Mouse (Mus musculus) heart, embryonic 16.5 days (tissue): ENCODE measurements around the gene Sh3gl1. TPM values are rescaled to one million over a fixed set of nuclear protein-coding genes. Genes with fewer than 3 reads are reported as not detected.
A peak's percentile ranks its signal among the peaks of the same experiment; 100 is the strongest.

ENCODE experiments used
- ATAC-seq: fragments of 200-750 bp; cut with Nextera tagmentation; replicated peaks from 2 replicates; pipeline ENCODE4 v1.8.0; 2017; ENCODE audit warnings: moderate number of reproducible peaks; ENCODE audit not compliant: insufficient read depth, low FRiP score; ENCODE audit errors: extremely low read depth
- H3K27ac ChIP-seq: fragments of 300-500 bp; sonication (generic); 2 replicates; pipeline ENCODE4 v1.5.1; 2014; ENCODE audit warnings: mild to moderate bottlenecking, low read length, control low read depth, moderate library complexity
- H3K27me3 ChIP-seq: fragments of 300-500 bp; sonication (generic); 2 replicates; pipeline ENCODE4 v1.6.1; 2014; ENCODE audit warnings: low read length, mixed read lengths; ENCODE audit not compliant: control insufficient read depth, insufficient read depth
- H3K36me3 ChIP-seq: fragments of 300-500 bp; sonication (generic); 2 replicates; pipeline ENCODE4 v1.6.1; 2014; ENCODE audit not compliant: control insufficient read depth, insufficient read depth
- H3K4me1 ChIP-seq: fragments of 300-500 bp; sonication (generic); 2 replicates; pipeline ENCODE4 v1.6.1; 2014; ENCODE audit warnings: low read length, mixed read lengths; ENCODE audit not compliant: control insufficient read depth, insufficient read depth
- H3K4me2 ChIP-seq: fragments of 300-500 bp; sonication (generic); 2 replicates; pipeline ENCODE4 v1.6.1; 2014; ENCODE audit warnings: low read depth, mild to moderate bottlenecking, control low read depth, low read length
- H3K4me3 ChIP-seq: fragments of 300-500 bp; sonication (generic); 2 replicates; pipeline ENCODE4 v1.5.1; 2014; ENCODE audit warnings: mild to moderate bottlenecking, control low read depth, low read length
- H3K9ac ChIP-seq: fragments of 300-500 bp; sonication (generic); 2 replicates; pipeline ENCODE4 v1.6.1; 2014; ENCODE audit warnings: low read length, control low read depth
- H3K9me3 ChIP-seq: fragments of 300-500 bp; sonication (generic); replicated peaks from 2 replicates; pipeline ENCODE4 v1.6.1; 2016; ENCODE audit warnings: low read length; ENCODE audit not compliant: control insufficient read depth
- WGBS: fragments of 180-500 bp; shearing (Covaris S2); extraction: QIAGEN DNeasy Blood & Tissue Kit; methylation state at CpG from one replicate; pipeline ENCODE4 v1.1.7; 2014; 5-methylcytosine and 5-hydroxymethylcytosine counted together
- polyA plus RNA-seq: library from polyadenylated mRNA; unstranded; fragments of >200 nt; fragmentation: Nextera tagmentation; extraction: Ambion mirVana; gene quantifications from 2 replicates; pipeline ENCODE4 v1.2.1, GENCODE M21; 2015

Sh3gl1 gene
- polyA plus RNA-seq, 1 experiment from 2014 or later, result 81.1 TPM

- Histone ChIP-seq H3K4me1 (no peaks in the 10 kb centered on the region), H3K27ac (no peak overlapping the region), H3K9me3 (no peaks in the 10 kb centered on the region), H3K36me3 (peaks cover 16% of the 10 kb centered on the region), H3K4me2 (no peak overlapping the region), H3K4me3 (no peak overlapping the region), H3K27me3 (no peaks in the 10 kb centered on the region), H3K9ac (no peak overlapping the region)
- 82% methylated on average over 5 of the region's 5 CpGs for WGBS
- ATAC-seq, result no peak
Observed at GRCm38 (mm10) chr17:56051369-56051768, 14.9 kb upstream of the Sh3gl1 start.

- ATAC-seq, result no peak
- Histone ChIP-seq H3K36me3 (no peaks in the 10 kb centered on the region), H3K4me1 (peaks cover 11% of the 10 kb centered on the region), H3K27ac (no peak overlapping the region), H3K27me3 (no peaks in the 10 kb centered on the region), H3K4me3 (peak overlapping the region; percentile 77), H3K9me3 (no peaks in the 10 kb centered on the region), H3K4me2 (peak overlapping the region; percentile 95), H3K9ac (peak overlapping the region; percentile 84)
- 2% methylated on average over 12 of the region's 12 CpGs for WGBS
Observed at GRCm38 (mm10) chr17:56040857-56041163, 4.4 kb upstream of the Sh3gl1 start.

- Histone ChIP-seq H3K4me3 (peak within 1 kb of the TSS; percentile 77), H3K4me1 (peaks cover 17% of the 10 kb centered on the region), H3K27me3 (no peaks in the 10 kb centered on the region), H3K9ac (peak within 1 kb of the TSS; percentile 84), H3K36me3 (no peaks in the 10 kb centered on the region), H3K27ac (peak within 1 kb of the TSS; percentile 73), H3K9me3 (no peaks in the 10 kb centered on the region), H3K4me2 (peak within 1 kb of the TSS; percentile 95)
- under 1% methylated on average over 63 of the region's 68 CpGs for WGBS
- ATAC-seq, result peak; percentile 80
Observed at GRCm38 (mm10) chr17:56040030-56040856, 3.8 kb upstream of the Sh3gl1 start, which contains the start of gene Chaf1a. Gene Chaf1a (plus strand): TSS chr17:56040439.

- no peaks in the 10 kb centered on the region for H3K27me3 ChIP-seq
- H3K9me3 ChIP-seq, result no peaks in the 10 kb centered on the region
- H3K4me1 ChIP-seq, result peaks cover 25% of the 10 kb centered on the region
- peak overlapping the region; percentile 77 for H3K4me3 ChIP-seq
- no peak for ATAC-seq
- WGBS, result 69% methylated on average over 4 of the region's 4 CpGs
- no peak overlapping the region for H3K27ac ChIP-seq
- no peak overlapping the region for H3K9ac ChIP-seq
- no peaks in the 10 kb centered on the region for H3K36me3 ChIP-seq
- peak overlapping the region; percentile 95 for H3K4me2 ChIP-seq
Observed at GRCm38 (mm10) chr17:56039345-56039744, 2.9 kb upstream of the Sh3gl1 start.

- Histone ChIP-seq H3K9me3 (no peaks in the 10 kb centered on the region), H3K27ac (no peak overlapping the region), H3K4me2 (no peak overlapping the region), H3K27me3 (no peaks in the 10 kb centered on the region), H3K4me3 (no peak overlapping the region), H3K36me3 (no peaks in the 10 kb centered on the region), H3K9ac (0 out of 2 replicates have a peak overlapping the region, but pooled peaks have one; percentile 7), H3K4me1 (peaks cover 28% of the 10 kb centered on the region)
- WGBS, result 78% methylated on average over 8 of the region's 8 CpGs
- no peak for ATAC-seq
Observed at GRCm38 (mm10) chr17:56038583-56039261, 2.3 kb upstream of the Sh3gl1 start.

- Histone ChIP-seq H3K4me2 (peak overlapping the region; percentile 62), H3K27me3 (no peaks in the 10 kb centered on the region), H3K9ac (peak overlapping the region; percentile 64), H3K9me3 (no peaks in the 10 kb centered on the region), H3K36me3 (no peaks in the 10 kb centered on the region; the same call in 1 of the 2 replicates), H3K27ac (0 out of 2 replicates have a peak overlapping the region, but pooled peaks have one; percentile 17), H3K4me3 (peak overlapping the region; percentile 42), H3K4me1 (peaks cover 37% of the 10 kb centered on the region)
- no peak for ATAC-seq
- WGBS, result 35% methylated on average over 13 of the region's 13 CpGs
Observed at GRCm38 (mm10) chr17:56036901-56037287, 459 bp upstream of the Sh3gl1 start.

GRCm38 (mm10) chr17:56035216-56035615, 1.2 kb downstream of the Sh3gl1 start:
- Histone ChIP-seq H3K9ac (peak overlapping the region; percentile 99), H3K4me3 (peak overlapping the region; percentile 96), H3K27ac (no peak overlapping the region), H3K4me1 (peaks cover 35% of the 10 kb centered on the region), H3K27me3 (no peaks in the 10 kb centered on the region), H3K9me3 (no peaks in the 10 kb centered on the region), H3K4me2 (peak overlapping the region; percentile 79), H3K36me3 (no peaks in the 10 kb centered on the region; the same call in 1 of the 2 replicates)
- 69% methylated on average over 4 of the region's 4 CpGs for WGBS
- no peak for ATAC-seq

GRCm38 (mm10) chr17:56034726-56035100, 1.7 kb downstream of the Sh3gl1 start:
- Histone ChIP-seq H3K4me1 (peaks cover 35% of the 10 kb centered on the region), H3K4me2 (peak overlapping the region; percentile 79), H3K9ac (peak overlapping the region; percentile 38; the same call in 1 of the 2 replicates), H3K9me3 (no peaks in the 10 kb centered on the region), H3K4me3 (no peak overlapping the region; the same call in 1 of the 2 replicates), H3K27me3 (no peaks in the 10 kb centered on the region), H3K27ac (no peak overlapping the region), H3K36me3 (no peaks in the 10 kb centered on the region; the same call in 1 of the 2 replicates)
- no peak for ATAC-seq
- WGBS, result 84% methylated on average over 6 of the region's 6 CpGs
